Mouse (Mus musculus): ENCODE measurements at regions not wholly inside any gene's neighbourhood (a gene's known extent, or its start where the extent isn't known, plus 50 kb on each side); places are given as distances from the start of the nearest gene placed in this dataset.

DNA sequence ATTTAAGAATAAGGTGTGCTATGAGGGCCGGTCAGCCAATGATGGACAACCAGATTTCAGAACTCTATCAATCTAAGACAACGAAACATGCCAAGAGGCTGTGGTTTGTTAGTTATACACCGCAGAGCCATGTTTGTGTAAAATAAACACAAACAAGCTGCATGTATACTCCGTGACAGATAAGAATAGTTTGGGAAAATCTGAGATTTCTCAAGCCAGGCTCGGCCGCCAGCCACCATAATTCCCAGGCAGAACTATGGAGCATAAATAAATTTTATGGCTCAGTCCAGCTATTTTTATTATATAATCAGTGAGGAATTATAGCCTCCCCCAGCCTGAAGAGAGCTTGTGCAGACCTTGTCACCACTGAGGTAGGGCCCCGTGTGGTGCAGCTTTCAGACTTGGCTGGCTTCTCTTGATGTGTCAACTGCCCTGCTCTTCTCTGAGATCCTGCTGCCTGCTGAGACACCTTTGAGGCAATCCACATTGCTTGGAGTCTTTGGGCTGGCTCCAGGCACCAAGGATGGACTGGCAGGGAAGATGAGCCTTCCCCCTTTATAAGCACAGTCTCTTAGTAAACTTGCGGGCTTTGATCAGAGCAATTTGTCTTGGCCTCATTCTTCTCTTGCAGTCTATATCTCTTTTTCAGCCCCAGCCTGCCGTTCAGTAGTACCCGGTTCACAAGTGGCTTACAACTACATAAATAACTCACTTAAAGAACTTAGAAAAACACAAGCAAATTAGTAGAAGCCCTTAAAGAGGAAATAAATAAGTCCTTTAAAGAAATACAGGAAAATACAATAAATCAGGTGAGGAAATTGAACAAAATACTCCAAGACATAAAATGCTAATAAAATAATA lies 1123.0 kb upstream of the Kcnd2 start:
- TF ChIP-seq CTCF (IDR thresholded peaks at IDR 0.05; ENCODE audit: low read depth, low read length), result no peak
- TF ChIP-seq POLR2A (IDR thresholded peaks at IDR 0.05; ENCODE audit: insufficient read depth, low read length), result no peak

Measured in ES-Bruce4 (cell line).